Mouse (Mus musculus) thymus, adult 18-20 months (tissue): ENCODE measurements around the gene Accsl.

Experiments
- DNase-seq, 2 experiments: peaks; one replicate each; pipeline ENCODE4 v3.0.0; 2022; ENCODE audit warnings: mixed read lengths in 2 of 2

Accsl gene

GRCm38 (mm10) chr2:93873449-93874226, 4.7 kb upstream of the Accsl start:
- DNase-seq = no peak

- no peak for DNase-seq
Measured at GRCm38 (mm10) chr2:93872257-93872656, 3.3 kb upstream of the Accsl start.

- DNase-seq = no peak
Measured at GRCm38 (mm10) chr2:93871411-93871925, 2.5 kb upstream of the Accsl start.

GRCm38 (mm10) chr2:93870842-93871241, 1.9 kb upstream of the Accsl start:
- DNase-seq = peak in 1 of 2 experiments; percentile 9

GRCm38 (mm10) chr2:93868566-93868965, 391 bp downstream of the Accsl start:
- no peak for DNase-seq

GRCm38 (mm10) chr2:93863229-93863628, 5.7 kb downstream of the Accsl start:
- DNase-seq = no peak

GRCm38 (mm10) chr2:93858845-93859244, 10.1 kb downstream of the Accsl start:
- no peak for DNase-seq

GRCm38 (mm10) chr2:93851303-93851702, 17.7 kb downstream of the Accsl start:
- no peak for DNase-seq

GRCm38 (mm10) chr2:93850317-93850944, 18.5 kb downstream of the Accsl start:
- DNase-seq = peak; percentile 8 to 16

- peak; percentile 44 to 45 for DNase-seq
Measured at GRCm38 (mm10) chr2:93849505-93850089, 19.4 kb downstream of the Accsl start, which contains the start of gene Accs. Accs (minus strand) TSS chr2:93849943.

GRCm38 (mm10) chr2:93841349-93841748, 27.6 kb downstream of the Accsl start:
- no peak for DNase-seq

GRCm38 (mm10) chr2:93840109-93840508, 28.8 kb downstream of the Accsl start:
- DNase-seq = no peak

- no peak for DNase-seq
Measured at GRCm38 (mm10) chr2:93838931-93839330, 30.0 kb downstream of the Accsl start.

GRCm38 (mm10) chr2:93836232-93836785, 32.6 kb downstream of the Accsl start:
- DNase-seq = no peak

- no peak for DNase-seq
Measured at GRCm38 (mm10) chr2:93835596-93835995, 33.4 kb downstream of the Accsl start.

GRCm38 (mm10) chr2:93823519-93823918, 45.4 kb downstream of the Accsl start:
- DNase-seq = peak; percentile 21 to 48

GRCm38 (mm10) chr2:93822045-93822749, 46.8 kb downstream of the Accsl start, which contains the start of gene Ext2:
Ext2 (minus strand) TSS chr2:93822568.
- DNase-seq = peak; percentile 74 to 77

- DNase-seq = no peak
Measured at GRCm38 (mm10) chr2:93817791-93818190, 51.2 kb downstream of the Accsl start.

GRCm38 (mm10) chr2:93813343-93813742, 55.6 kb downstream of the Accsl start:
- DNase-seq = no peak

- peak; percentile 14 to 19 for DNase-seq
Measured at GRCm38 (mm10) chr2:93811812-93812211, 57.1 kb downstream of the Accsl start.

- DNase-seq = no peak
Measured at GRCm38 (mm10) chr2:93809931-93810330, 59.0 kb downstream of the Accsl start.

GRCm38 (mm10) chr2:93808071-93808470, 60.9 kb downstream of the Accsl start:
- no peak for DNase-seq

GRCm38 (mm10) chr2:93807440-93807839, 61.5 kb downstream of the Accsl start:
- DNase-seq = no peak
